Mouse (Mus musculus) heart, postnatal 14 days (tissue): ENCODE measurements at regions not wholly inside any gene's neighbourhood (a gene's known extent, or its start where the extent isn't known, plus 50 kb on each side); places are given as distances from the start of the nearest gene placed in this dataset.

Experiments used
- DNase-seq, 2 experiments: peaks; one replicate each; pipeline ENCODE4 v3.0.0; 2021 to 2022
- intact Hi-C: fragments of 180-260 bp; cut with DNase I; formaldehyde crosslinking; loops from one replicate; pipeline ENCODE4 v1.15.1; 2025

DNA sequence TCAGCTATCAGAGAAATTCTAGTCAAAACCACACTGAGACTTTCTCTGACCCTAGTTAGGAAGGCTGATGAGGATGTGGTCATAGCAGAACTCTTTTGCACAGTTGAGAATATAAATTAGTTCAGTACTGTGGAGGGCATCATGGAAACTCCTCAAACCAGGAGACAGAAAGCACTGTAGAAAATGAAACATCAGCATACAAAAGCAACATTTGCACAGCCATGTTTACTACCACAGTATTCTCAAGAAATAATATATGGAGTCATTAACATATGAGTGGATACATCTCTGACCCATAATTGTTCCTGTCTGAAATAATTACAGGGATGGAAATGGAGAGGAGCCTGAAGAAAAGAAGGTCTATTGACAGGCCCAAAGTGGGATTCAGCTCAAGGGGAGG, 683.6 kb upstream of the Adgrl2 start:
- DNase-seq, result no peak

DNA sequence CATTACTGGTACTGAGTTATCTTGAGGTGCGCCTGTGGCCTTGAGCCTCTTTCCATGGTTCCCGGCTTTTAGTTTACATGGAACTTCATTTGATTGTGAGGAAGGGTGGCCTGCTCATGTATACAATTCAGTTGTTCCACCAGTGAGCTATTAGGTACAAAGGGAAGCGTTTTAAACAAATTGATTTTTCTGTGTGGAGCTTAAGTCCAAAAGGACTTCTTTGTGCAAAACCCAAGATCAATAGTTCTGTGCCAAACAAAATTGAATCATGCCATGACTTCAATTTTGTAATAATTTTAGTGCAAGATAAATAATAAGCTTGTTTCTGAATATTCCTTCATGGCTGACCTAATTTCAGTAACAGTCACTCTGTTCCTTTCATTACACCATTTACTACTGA, 674.3 kb upstream of the Adgrl2 start:
- DNase-seq, result no peak
- intact Hi-C loops, result no loop called here

More for the DNA sequence above, 683.6 kb upstream of the Adgrl2 start:
- intact Hi-C loops, result no loop called here

- intact Hi-C loops, result no loop called here
- no peak for DNase-seq
Observed at GRCm38 (mm10) chr3:149638324-149638723, 648.0 kb upstream of the Adgrl2 start.

DNA sequence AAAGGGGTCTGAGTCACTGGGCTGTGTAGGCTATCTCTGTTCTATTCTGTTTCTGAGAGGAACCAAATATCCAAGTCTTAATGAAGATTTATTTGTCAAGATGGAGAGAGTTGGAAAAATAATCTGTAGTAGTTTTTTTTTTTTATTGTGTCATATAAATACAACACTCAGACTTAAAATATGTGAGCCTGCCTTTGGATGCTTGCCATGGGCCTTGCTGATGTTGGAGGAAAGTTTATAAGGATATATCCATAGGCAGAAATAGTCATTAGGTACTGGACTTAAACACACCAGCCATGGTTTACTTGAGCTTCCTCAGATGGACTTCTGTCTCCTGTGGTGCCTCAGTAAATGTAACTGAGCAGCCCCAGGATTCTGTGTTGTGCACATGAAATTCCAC, 635.8 kb upstream of the Adgrl2 start:
- DNase-seq, result no peak
- intact Hi-C loops, result no loop called here

- intact Hi-C loops, result no loop called here
- DNase-seq, result no peak
Observed at GRCm38 (mm10) chr3:149625497-149625896, 635.1 kb upstream of the Adgrl2 start.

GRCm38 (mm10) chr3:149625066-149625465, 634.7 kb upstream of the Adgrl2 start:
- intact Hi-C loops, result no loop called here

GRCm38 (mm10) chr3:149623851-149624532, 633.6 kb upstream of the Adgrl2 start:
- no peak for DNase-seq
- intact Hi-C loops, result no loop called here

More at GRCm38 (mm10) chr3:149625066-149625465, 634.7 kb upstream of the Adgrl2 start:
- no peak for DNase-seq

- intact Hi-C loops, result no loop called here
- no peak for DNase-seq
Observed at GRCm38 (mm10) chr3:149603865-149604264, 613.5 kb upstream of the Adgrl2 start.

DNA sequence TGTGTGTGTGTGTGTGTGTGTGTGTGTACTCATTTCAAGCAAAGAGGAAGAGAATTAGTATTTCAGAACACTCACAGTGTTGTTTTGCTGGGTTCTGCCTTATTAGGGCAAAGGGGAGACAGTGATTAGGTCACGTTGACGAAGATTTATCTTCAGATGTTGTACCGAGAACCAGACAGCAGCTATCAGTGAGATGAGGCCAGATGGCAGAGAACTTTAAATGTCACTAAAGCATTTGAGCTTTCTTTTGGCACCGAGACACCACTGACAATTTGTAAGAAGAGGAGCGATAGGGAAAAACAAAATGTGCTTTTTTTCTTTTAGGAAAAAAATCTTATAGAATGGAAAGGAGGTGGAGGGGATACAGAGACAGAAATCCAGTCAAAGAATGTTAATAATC, 610.9 kb upstream of the Adgrl2 start:
- intact Hi-C loops, result no loop called here
- no peak for DNase-seq

DNA sequence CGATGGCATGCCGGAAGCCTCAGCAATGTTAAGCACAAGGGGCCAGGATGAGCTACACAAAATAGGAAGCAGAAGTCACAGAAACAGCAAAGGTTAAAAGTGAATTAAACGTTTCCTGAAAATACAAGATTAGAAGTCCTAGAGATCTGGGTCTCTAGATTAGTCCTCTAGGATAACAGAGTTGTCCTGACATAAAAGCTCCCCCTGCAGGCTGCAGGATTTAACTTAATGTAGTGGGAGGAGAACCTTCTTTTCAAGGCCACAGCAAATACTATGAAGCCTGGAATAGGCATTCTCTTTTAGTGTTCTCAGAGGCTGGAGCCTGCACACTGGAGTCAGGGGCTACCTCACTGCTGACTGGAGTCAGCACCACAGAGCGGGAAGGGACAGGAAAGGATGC, 604.1 kb upstream of the Adgrl2 start:
- intact Hi-C loops, result no loop called here
- DNase-seq, result peak; percentile 8 to 23

DNA sequence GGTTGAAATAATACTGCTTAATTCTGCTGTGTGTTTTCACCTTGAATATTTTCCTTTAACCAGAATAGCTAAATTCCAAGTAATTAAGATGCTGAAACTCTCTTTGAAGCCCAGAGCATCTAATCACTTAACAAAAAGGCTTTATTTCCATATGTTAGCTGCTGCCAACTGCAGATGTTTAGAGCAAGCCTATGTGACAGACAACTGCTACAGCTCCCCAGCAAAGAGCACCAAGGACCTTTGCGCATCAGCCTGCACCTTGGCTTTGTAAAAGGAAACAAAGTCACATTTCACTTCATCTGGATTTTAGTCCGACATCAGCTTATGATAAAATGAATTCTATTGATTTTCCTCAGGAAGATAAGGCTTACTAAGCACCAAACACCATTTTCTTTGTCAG, 595.4 kb upstream of the Adgrl2 start:
- DNase-seq, result no peak
- intact Hi-C loops, result loop anchor here (10.0 kb wide), 1 partner anchor 121 kb away; no protein-coding TSS in a partner anchor

DNA sequence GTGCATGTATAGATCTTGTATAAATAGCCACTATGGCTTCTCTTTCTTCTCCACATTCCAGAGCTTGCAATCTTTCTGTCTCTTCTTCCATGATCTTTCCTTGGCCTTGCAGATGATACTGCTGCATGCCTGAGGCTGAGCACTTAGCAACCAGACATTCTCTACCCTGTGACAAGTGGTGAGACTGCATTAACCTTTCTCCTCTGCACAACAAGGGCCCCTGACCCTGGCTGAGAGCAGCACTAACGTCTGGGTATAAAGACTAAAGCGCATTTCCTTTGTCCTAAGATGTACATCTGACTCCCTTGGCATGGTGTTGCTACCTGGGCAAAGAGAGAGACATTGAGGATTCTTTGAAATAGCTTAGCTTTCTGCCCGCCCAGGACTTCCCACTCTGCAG, 590.8 kb upstream of the Adgrl2 start:
- intact Hi-C loops, result loop anchor here (10.0 kb wide), 1 partner anchor 116 kb away; no protein-coding TSS in a partner anchor

GRCm38 (mm10) chr3:149575678-149576077, 585.3 kb upstream of the Adgrl2 start:
- DNase-seq, result no peak
- intact Hi-C loops, result no loop called here

More for the DNA sequence above, 590.8 kb upstream of the Adgrl2 start:
- no peak for DNase-seq

DNA sequence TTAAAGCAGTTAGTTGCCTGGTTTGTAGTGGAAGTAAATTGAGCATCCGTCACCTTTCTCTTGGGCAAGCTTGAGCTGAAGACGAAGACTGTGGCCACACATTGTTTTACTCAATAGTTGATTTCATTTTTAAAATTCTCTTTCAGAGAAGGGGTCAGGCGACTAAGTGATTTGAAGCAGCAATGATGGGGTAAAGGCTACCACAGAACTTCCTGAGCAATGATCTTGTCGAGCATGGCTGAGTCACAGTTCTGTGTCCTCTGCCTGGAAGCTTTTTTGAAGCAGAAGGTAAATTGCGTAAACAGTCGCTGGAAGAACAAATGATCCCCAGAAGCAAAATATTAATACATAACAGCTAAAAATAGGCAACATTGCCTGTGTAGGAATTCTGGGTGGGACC, 576.5 kb upstream of the Adgrl2 start:
- no peak for DNase-seq
- intact Hi-C loops, result no loop called here

DNA sequence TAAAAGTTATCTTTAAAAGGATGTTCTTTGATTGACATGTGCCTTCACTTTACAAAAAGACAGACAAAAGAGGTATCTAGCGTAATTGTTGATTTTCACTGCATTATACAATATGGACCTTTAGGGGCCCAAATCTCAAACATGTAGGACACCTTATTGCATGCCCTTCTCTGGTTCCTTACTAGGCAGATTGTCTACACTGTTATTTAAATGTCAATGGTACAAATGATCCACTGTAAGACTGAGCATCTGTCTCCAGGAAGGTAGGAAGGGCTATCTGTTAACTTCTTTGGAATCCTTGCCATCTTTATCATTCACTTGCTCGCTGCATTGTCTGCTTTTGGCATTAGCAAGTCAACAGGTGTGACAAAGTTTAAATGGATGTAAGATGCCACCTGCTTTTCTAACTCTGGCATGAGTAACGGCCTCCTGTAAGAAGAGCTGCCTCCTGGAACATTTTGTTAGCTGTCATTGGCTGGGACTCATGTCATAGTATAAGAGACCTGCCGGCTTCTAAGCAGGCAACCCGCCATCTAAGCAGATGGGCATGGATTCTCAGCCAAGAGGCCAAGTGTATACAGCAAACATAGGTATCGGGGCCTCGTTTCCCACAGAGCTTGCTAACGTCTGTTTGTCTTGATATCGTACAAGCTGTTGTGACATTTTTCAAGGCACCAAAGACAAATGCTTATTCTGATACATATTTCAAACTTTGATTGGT, 560.0 kb upstream of the Adgrl2 start:
- DNase-seq, result no peak
- intact Hi-C loops, result no loop called here

DNA sequence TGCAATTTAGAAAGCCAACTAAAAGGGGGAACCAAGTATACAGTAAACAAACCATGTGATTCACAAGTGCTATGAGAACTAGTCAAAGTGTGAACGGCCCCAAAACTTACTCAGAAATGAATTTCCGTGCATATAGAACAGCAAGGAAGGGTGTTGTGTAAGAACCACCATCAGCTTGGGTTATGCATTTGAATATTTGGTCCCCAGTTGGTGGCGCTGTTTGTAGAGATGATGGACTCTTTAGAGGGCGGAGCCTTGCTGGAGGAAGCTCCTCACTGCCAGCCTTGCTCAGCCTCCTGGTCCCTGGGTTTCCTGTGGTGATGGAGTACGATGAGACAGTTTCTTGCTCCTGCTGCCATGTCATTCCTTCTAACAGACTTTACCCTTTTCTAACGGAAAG, 556.7 kb upstream of the Adgrl2 start:
- DNase-seq, result peak in 1 of 2 experiments; percentile 4
- intact Hi-C loops, result no loop called here

- DNase-seq, result no peak
- intact Hi-C loops, result no loop called here
Observed at GRCm38 (mm10) chr3:149546256-149546655, 555.9 kb upstream of the Adgrl2 start.

- DNase-seq, result no peak
- intact Hi-C loops, result no loop called here
Observed at GRCm38 (mm10) chr3:149534183-149534582, 543.8 kb upstream of the Adgrl2 start.

DNA sequence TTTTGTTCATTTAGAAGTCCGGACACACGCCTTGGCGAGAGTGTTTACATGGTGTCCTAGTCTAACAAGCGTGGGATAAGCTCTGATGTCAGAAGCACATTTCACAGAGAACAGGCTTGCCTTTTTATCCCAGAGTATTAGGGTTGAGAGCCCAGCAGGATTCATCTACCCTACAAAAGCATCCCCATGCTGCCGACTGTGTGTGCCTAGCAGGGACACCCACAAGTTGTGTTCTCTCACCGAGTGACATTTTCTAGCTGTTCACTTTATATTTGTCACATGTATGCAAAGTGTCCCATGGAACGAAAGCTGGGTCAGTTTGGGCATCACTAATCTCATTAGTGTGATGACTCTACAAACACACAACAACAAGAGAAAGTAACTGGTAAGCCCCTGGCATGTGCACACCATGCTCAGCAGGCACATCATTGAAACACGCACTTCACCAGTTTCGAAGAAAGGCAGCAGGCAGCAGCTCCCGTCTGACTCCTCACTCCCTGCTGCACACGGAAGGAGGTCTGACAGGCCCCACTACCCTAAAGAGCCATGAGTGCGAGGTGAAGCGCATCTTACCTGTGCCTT, 539.8 kb upstream of the Adgrl2 start:
- DNase-seq, result no peak
- intact Hi-C loops, result no loop called here

GRCm38 (mm10) chr3:149526509-149526908, 536.2 kb upstream of the Adgrl2 start:
- DNase-seq, result no peak
- intact Hi-C loops, result no loop called here

- no peak for DNase-seq
- intact Hi-C loops, result no loop called here
Observed at GRCm38 (mm10) chr3:149519575-149519929, 529.2 kb upstream of the Adgrl2 start.
